Mouse (Mus musculus) layer of hippocampus, adult 18-20 months (tissue): Measurements from ENCODE around the gene Chmp6. TPM values are rescaled to one million over a fixed set of nuclear protein-coding genes. Genes with fewer than 3 reads are reported as not detected.
A peak's percentile ranks its signal among the peaks of the same experiment; 100 is the strongest.

Experiments used
- DNase-seq, 2 experiments: peaks; one replicate each; pipeline ENCODE4 v3.0.0; 2022; ENCODE audit warnings: low spot score in 2 of 2
- total RNA-seq, 2 experiments: library from RNA; stranded (reverse); gene quantifications; 2 replicates each; pipeline ENCODE4 v1.2.3; 2021

Gene Chmp6
- total RNA-seq, 2 experiments from 2014 or later: 33.7 to 36.0 TPM

DNA sequence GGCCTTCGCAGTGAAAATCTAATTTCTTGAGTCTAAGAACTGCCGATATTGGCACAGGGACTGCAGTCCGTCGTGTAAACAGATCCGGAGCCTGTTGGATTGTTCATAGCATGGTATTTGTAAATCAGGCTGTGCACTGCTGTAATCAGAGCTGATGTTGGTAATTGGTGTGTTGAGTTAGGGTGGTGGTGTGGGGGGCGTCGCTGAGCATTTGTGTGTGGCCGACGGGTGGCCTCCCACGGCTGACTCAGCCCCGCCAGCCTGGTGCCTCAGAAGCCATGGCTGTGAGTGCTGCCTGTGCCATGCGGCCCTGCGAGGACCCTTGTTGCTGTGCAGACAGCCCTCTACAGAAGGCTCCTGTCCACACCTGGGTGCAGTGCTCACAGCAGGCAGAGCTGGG, 43.3 kb downstream of the Chmp6 start:
- peak in 1 of 2 experiments; percentile 57 for DNase-seq

DNA sequence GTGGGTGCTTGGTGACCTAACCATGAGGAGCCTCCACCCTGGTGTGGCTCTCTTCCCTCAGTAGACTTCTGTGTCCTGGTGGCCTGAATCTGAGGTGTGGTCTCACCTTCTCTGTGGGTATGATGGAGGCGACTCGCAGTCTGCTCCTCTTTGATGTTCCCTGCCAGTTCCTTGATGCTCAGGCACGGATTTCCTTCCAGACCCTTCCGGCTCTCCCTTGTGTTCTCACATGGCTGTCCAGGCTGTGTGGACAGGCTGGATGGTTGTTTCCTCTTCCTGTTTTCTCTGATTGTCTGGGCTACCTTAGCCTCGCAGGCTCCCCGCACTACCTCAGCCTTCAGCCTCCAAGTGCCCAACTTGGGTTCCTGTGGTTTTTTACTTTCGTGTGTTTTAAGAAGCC, 45.6 kb downstream of the Chmp6 start:
- no peak for DNase-seq

DNA sequence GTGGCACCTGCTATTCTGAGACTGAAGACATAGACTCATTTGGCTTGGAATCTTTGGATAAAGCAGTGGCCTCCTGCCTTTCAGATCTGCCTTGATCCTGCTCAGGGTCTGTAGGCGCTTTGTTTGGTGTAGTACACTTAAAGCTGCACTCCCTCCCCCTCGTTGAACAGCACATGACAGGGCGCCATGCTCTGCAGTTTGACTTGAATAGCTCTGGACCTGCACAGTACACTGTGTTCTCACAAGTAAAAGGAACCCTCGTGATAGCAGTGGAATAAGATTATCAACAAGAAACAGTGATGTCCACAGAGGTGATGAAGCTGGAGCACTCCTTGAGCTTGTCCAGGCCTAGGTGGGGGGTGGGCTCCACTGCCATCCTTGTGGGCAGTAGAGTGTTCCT, 46.5 kb downstream of the Chmp6 start:
- no peak for DNase-seq

DNA sequence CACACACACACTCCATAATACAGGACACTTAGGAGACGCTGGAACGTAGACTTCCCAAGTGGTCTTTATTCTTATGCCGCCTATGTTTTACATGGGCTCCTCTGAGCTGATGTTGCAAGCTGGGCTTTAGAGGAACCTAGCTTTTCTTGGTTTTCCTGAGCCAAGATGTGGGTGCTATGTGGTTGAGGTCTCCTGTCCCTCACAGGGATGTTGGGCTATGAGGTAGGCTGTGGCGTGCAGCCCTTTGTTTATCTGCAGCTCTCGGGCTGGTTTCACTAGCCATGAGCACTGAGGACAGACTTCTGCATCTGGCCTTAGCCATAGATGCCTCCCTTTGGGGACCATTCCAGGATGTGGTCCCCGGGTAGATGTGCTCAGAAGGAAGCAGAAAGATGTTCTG, 47.4 kb downstream of the Chmp6 start:
- DNase-seq: no peak

DNA sequence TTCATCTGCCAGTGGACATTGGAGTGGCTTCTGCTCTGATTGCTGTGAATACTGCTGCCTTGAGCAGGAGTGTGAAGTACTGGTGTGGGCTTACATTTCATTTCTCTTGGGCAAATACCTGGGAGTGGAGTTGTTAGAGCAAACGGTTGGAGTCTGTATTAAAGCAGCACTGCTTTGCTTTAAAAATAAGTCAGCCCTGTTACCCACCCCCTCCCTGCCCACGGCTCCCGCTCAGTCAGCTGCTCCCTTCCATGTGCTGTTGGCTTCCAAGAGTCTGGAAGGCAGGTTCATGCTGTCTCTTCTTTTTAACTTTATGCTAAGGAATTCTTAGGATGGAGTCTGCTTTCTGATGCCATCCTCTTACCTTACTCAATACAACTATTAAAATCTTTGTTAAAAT, 48.3 kb downstream of the Chmp6 start:
- DNase-seq: peak in 1 of 2 experiments; percentile 58

DNA sequence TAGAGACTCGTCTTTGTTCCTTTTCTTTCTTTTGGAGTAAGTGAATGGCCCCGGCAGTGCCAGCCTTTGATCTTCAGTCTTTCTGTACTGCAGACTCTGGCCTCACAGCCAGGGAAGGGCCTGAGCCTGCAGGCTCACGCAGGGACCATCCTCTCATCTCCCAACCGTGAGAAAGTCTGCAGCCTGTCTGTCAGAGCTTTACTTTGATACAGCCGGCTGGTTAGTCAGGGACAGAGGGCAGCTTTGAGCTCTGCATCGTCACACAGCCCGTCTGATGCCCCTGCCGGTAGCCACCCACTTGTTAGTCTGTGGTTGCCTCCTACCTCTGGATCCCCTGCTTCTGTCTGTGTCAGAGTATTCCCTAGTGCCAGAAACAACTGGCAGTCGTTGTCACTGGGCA, 51.8 kb downstream of the Chmp6 start:
- DNase-seq: no peak

DNA sequence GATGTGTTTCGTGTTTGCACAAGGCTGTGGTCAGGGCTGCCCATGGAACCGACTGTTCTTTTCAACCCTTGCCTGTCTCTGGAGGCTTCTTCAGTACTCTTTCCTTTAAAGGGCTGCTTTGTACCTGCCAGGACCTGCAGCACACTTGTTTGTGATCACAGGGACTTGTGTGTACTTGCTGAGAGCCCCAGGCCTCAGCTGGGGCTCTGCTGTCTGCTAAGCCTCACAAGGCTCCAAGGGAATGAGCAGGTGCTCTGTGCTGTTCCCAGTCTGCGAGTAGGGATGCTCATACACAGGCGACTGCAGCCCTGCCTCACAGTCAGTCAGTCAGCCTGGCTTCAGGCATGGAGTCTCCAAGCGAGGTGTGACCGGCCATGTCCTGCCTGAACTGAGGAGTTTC, 53.1 kb downstream of the Chmp6 start:
- no peak for DNase-seq

DNA sequence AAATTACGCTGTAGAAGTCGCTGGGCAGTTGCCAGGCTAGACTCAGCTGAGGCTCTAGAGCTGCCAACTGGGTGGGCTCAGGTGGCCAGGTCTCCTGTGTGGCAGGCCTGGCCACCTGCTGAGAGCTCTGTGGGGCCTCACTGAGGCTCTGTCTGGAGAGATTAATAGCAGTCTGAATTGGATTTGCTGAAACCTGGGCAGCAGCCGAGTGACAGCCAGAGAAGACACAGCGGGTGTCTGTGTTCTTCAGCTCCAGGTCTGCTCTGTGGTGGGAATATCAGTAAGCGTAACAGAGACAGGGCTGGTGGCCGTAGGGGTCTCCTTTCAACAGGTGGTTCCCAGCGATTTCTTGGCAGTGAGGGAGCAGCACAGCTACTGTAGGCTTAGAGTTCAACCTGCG, 54.2 kb downstream of the Chmp6 start:
- no peak for DNase-seq

DNA sequence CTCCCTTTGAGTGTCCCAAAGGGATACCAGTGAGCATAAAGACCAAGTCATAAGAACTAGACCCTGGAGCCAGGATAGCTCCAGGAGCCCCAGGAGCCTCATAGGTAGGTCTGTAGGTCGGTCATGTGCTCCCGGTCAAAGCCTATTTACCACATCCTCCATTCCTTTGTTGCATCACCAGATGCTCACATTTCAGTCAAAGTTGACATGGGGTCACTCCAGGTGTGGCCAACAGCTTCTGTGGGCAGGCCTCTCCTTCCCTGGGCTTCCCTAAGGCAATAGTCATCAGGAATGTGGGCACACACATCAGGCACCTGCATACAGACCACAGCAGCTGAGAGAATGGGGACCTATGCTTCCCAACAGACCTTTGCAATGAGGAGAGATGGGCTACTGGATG, 54.7 kb downstream of the Chmp6 start:
- DNase-seq: no peak

Other genes with a start within 250 kb of the Chmp6 start
- gene Baiap2, start 29.3 kb downstream of the Chmp6 start, total RNA-seq: 100 to 1,000 TPM; 257 to 261 TPM
- 100 to 1,000 TPM; 205 to 215 TPM for gene Aatk, start 133.7 kb downstream of the Chmp6 start, total RNA-seq
- gene Cep131, start 173.4 kb downstream of the Chmp6 start, total RNA-seq: 10 to 100 TPM; 31.7 to 32.5 TPM
- gene Tepsin, start 185.3 kb downstream of the Chmp6 start, total RNA-seq: 10 to 100 TPM; 13.9 to 17.9 TPM
- gene Ndufaf8, start 185.5 kb downstream of the Chmp6 start, total RNA-seq: 10 to 100 TPM; 38.6 to 39.3 TPM
- gene Slc38a10, start 237.9 kb downstream of the Chmp6 start, total RNA-seq: 10 to 100 TPM; 81.4 to 86.5 TPM